Mouse (Mus musculus) neural tube, embryonic 10.5 days (tissue): ENCODE measurements around the gene Crygb.

Experiments used
- DNase-seq: peaks from one replicate; pipeline ENCODE4 v3.0.0-alpha.2; 2017; ENCODE audit warnings: low spot score; ENCODE audit errors: extremely low spot score

Gene Crygb

GRCm38 (mm10) chr1:65082188-65082587 lies at the start of gene Crygb:
TSS of gene Crygb (minus strand) at chr1:65082288.
- no peak for DNase-seq

DNA sequence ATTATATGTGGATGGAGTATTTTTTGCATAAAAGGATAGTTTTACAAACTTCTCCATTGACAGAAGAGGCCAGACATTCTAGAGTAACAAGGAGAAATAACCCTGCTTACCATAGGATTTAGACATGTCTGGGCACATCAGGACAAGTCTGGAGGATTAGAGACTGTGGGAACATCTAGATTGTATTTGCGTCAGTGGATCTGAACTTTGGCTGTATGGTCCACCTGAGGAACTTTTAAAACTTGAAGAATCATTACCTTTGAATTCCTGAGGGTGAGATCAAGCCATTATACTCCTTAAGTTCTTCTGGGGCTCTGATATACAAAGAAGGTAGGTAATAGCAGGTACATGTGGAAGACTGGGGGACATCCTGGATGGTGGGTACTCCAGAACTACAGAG lies 49.6 kb upstream of the Crygb start:
- no peak for DNase-seq

- DNase-seq: no peak
Measured at GRCm38 (mm10) chr1:65130226-65130625, 48.1 kb upstream of the Crygb start.

- no peak for DNase-seq
Measured at GRCm38 (mm10) chr1:65129634-65130180, 47.6 kb upstream of the Crygb start.

DNA sequence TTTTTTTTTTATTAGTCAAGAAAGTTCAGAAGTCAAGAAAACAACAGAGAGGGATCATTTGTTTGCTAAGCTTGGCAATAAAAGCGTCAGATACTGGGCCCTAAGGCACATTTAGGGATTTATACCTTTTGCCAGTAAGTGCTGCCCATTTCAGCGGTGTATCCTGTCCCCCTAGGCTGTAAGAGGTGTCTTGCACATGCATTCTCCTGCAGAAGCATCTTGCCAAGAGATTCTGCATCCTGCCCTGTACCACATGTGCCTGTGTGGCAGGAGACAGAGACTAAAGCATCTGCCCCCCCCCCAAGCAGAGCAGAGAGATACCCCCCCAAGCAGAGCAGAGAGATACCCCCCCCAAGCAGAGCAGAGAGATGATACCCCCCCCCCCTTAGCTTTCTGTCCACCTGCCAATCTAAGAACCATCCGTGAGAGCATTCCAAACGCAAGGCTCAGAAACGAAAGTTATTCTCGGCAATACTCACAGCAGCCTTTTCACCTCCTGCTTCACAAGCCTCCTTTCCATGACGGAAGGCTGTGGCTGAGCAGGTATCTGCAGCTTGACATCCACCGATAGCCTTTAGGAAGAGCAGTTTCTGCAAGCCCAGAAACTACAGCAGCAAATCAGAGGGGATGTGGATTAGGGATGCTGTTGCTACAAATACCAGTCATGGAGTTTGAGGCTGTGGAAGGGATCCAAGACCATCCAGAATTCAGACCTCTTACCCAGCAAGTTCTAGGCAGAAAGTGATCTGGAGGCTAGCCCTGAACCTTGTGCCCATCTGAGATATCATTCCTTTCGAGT lies 40.7 kb upstream of the Crygb start, which contains the start of gene D630023F18Rik:
Gene D630023F18Rik (minus strand): TSS at position 641 of the 799 bp plus-strand sequence.
- DNase-seq: no peak

DNA sequence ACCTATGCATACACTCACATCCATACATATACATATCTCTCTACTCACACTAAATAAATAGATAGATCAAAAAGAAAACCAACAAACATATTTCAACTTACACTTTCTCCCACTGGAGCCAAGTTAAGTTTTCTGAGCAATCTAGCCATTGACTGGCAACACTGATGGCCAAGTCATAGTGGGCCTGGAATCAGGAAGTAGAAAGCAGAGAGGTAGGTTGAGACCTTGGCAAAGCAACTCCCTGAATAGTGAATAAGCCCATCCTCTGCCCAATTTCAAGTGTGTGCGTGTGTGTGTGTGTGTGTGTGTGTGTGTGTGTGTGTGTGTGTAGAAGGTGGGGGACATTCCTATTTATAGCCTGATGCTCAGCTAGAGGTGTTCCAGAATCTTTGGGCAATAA lies 37.4 kb upstream of the Crygb start, which contains the start of gene Gm28845:
Gene Gm28845 (minus strand): TSS at position 121 of the 400 bp plus-strand sequence.
- DNase-seq: no peak

- DNase-seq: no peak
Measured at GRCm38 (mm10) chr1:65118150-65118913, 36.2 kb upstream of the Crygb start.

GRCm38 (mm10) chr1:65113536-65114172 lies 31.6 kb upstream of the Crygb start:
- no peak for DNase-seq

DNA sequence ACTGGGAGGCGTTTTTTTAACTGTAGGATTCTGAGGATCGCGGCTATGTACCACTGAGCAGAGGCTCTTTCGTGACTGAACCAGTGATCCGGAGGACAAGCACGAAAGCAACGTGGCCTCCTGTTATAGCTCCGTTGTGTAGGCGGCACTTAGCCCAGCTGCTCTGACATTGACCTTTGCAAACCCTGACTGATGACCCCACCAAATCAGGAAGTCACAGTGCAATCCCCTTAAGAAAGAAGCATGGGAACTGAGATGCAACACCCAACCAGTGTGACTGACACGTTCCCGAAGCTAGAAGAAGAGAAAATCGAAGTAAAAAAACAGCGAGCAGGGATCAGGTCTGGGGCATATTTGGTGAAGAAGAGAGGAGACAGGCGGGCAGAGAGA lies 30.7 kb upstream of the Crygb start:
- DNase-seq: no peak

DNA sequence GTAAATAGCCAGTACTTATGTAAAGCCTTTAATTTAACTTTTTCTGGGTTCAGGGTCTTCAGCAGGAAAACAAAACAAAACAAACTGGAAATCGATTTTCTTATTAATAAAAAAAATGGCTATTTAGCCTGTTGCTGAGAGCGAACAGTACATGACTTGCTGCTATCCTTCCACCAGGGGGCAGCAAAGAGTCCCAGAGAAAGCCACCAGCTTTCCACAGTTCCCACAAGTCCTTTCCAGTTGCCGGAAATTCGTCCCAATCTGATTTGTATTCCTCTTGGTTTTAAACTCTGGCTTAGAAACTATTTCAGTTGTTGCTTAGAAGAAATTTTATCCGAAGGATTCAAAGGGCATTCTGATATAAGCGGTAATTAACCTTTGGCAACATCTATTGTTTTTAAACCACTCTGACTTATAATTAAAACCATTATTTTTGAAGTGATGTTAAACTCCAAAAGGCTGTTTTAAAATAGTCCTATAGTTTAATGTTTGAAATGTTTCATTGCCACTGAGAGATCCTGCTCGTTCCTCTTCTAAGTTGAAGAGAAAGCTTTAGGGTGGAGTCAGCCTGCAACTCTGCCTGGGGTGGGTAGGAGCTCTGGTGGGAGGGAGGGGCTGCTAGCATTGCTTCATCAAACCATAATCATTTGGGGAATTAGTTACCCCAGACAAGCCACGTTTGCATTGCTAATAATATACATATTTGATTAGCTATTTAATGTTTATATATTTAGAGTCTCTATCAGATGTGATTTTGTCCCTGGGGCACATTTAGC lies 30.1 kb upstream of the Crygb start:
- DNase-seq: peak; percentile 73

GRCm38 (mm10) chr1:65109756-65110435 lies 27.8 kb upstream of the Crygb start:
- no peak for DNase-seq

DNA sequence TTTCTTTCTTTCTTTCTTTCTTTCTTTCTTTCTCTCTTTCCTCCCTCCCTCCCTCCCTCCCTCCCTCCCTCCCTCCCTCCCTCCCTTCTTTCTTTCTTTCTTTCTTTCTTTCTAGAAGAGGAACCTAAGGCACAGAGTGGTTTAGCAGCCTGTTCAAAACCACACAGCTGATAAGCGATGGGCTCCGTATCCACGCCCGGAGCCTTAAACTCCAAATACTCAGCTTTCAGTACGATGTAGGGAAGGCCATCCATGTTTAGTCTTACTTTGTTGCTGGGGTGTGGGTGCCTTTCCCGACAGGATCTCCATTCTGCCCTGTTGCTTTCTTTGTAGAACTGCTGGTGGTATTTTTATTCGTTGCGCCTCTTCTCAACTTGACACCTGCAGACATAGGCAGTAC lies 27.1 kb upstream of the Crygb start:
- DNase-seq: no peak

DNA sequence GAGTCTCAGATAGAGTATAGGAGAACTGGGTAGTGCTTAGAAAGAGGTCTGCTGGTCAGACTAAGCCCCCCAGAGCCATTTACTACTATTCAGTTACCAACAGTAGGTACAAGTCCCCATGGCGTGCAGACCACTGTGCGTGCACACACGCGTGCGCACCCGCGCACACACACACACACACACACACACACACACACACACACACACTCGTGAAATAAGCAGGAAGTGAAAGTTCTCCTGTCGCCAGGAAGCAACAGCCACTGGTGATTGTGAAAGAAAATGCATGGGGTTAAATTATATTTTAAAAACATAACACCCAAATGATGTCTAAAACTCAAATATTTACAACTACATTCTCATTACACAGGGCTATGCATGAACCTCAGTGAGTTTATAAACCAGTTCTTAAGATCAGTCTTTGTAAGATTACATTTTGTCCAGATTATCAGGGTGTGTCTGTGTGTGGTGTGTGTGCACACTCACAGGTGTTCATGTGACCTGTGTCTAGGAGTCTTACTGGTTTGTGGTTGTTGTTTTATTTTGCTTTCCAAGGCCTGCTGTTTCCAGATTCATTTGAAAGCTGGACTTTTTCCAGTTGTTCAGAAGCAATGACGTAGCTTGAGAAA lies 25.7 kb upstream of the Crygb start:
- DNase-seq: no peak

- DNase-seq: no peak
Measured at GRCm38 (mm10) chr1:65103273-65103672, 21.2 kb upstream of the Crygb start, which contains the start of gene Cryga. TSS of gene Cryga (minus strand) at chr1:65103373.

DNA sequence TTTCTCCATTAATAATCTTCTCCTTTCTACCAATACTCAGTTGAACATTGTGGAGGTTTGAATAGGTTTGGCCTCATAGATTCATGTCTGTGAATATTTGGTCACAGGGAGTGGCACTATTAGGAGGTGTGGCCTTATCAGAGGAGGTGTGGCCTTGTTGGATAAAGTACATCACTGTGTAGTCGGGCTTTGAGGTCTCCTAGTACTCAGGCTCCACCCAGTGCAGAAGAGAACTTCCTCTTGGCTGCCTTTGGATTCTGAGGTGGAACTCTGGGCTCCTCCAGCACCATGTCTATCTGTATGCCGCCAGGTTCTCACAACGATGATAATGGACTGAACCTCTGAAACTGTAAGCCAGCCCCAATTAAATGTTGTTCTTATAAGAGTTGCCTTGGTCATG lies 14.9 kb upstream of the Crygb start:
- no peak for DNase-seq

DNA sequence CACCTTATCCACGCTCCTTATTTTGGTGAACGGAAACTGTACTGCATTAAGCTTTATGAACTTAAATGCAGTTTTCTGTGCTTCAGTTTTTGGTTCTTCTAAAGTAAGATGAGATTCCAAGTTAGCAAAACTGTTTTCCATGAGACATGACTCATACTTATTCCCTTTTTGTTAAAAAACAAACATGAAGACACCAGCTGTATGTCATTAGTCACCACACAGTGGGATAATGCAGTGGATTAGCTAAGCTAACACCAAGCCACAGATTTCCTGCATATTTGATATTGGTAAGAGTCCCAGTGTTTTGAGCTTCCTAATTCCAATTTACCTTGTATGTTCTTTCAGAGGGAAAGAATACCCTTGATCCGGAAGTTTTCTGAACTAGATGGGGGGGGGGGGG lies 9.5 kb upstream of the Crygb start:
- DNase-seq: no peak

DNA sequence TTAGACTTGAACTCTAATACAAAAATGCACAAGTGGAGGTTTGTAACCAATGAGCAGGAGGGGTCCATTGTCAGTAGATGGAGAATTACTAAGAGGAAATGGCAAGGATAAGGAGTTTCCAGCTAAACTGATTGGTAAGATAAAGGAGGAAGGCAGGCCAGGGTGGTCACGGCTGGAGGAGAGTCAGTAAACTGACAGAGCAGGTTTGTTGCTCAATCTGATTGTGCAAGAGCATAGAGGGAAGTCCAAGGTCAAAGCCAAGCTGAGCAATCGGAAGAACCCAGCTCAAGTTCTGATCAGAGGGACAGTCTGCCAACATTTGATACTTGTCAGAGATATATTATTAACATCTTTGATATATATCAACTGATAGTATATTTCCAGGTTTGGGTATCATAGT lies 8.3 kb upstream of the Crygb start:
- no peak for DNase-seq

DNA sequence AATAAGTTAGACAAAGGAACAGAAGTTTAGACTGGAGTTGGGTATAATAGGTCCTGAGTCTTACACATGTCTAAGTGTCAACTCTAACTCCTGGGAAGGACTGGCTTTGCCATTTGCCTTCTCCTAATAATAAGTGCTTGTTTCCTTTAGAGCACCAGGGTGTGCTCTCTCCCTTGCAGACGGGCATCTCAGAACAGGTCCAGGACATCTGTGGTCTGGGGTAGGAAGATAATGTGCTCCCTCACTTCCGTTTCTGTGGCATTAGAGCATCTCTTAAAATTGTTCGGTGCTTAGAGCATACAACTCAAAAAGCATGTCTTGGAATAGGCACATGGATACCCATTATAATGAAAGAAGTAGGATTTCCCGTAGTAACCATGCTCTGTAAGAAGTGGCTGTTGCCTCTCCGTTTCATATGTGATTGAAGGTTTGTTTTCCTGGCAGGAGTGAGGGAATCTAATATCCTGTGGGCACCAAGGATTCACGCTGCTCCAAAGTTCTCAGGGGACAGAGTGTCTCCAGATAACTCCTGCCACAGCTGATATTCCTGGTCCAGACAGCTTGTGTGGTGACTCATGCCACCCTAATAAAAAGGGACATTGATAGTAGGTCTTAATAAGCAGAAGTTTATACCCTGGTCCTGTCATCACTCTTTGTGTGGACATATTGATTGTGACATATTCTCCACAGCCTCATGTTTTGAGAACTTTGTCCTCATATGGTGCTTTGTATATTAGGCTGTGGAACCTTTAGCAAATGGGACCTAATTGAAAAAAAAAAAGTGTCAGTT lies 6.7 kb upstream of the Crygb start:
- no peak for DNase-seq

DNA sequence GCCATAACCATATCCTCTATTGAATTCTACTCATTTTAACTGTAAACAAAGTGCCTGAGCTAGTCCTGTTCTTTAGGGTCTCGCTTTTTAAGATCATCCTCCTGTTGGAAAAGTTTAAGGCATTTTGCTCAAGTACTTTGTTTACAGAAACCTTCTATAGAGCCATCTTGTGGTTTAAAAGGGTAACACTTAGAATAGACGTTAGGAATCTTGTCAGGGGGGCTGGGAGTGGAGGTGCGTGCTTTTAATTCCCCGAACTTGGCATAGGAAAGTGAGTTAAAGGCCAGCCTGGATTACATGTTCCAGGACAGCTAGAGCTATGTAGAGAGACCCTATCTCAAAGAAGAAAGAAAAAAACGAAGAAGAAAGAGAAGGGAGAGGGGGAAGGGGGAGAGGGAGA lies 6.5 kb downstream of the Crygb start:
- no peak for DNase-seq
